Mouse (Mus musculus) layer of hippocampus, adult 18-20 months (tissue): ENCODE results near the gene Rbbp5. TPM values are rescaled to one million over a fixed set of nuclear protein-coding genes. Genes with fewer than 3 reads are reported as not detected.

Experiments
- DNase-seq, 2 experiments: peaks; one replicate each; pipeline ENCODE4 v3.0.0; 2022; ENCODE audit warnings: low spot score in 2 of 2
- total RNA-seq, 2 experiments: library from RNA; stranded (reverse); gene quantifications; 2 replicates each; pipeline ENCODE4 v1.2.3; 2021

Gene Rbbp5
- total RNA-seq, 2 experiments from 2014 or later = 66.1 to 77.7 TPM

GRCm38 (mm10) chr1:132537736-132538135 is 60.6 kb downstream of the Rbbp5 start:
- DNase-seq = peak in 1 of 2 experiments; percentile 62

DNA sequence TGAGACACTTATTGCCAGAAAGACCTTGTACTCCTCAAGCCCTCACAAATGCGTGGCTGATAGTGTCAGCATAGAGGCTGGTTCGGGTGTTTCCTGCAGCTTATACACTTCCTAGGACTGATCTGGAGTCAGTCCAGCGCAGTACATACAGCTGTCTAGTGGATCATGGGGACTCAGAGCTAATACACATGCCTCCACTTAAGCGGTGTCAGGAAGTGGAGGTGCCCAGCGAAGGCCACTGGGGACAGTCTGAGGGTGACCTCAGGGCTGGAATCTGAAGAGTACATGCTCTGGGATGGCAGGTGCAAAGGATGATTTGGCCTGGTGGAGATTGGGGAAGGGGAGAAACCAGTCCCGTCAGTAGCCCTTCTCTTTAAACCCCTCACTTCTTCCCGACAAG is 63.5 kb downstream of the Rbbp5 start:
- no peak for DNase-seq

DNA sequence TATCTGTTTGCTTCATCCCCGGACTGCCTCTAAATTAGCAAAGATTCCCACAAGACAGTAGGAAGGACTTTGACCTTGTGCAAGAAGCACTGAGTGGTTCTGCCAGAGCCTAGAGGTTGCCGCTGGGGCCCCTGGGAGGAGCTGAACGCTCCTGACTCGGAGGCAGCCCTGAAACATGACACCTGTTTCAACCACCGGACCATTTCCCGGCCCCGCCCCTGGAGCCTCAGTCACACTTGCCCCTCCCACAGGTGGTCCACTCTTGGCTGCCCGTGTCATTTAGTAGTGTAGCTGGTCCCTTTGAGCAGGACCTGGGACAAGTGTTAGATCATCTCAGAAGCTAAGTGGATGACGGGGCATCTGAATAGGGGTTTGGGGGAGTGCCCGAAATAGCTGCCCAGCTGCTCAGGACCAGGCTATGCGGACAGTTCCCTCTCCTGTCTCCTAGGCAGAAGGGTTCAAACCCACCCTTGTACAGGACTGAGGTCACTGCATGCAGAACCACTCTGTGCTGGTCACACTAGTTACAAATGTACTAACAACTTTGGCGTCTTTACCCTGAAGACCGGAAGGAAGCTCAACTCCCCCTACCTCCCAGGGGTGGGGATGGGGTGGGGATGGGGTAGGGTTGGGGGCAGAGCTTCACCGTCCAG is 64.1 kb downstream of the Rbbp5 start:
- no peak for DNase-seq

GRCm38 (mm10) chr1:132541824-132542599 is 64.8 kb downstream of the Rbbp5 start:
- DNase-seq = no peak

GRCm38 (mm10) chr1:132542762-132543306 is 65.7 kb downstream of the Rbbp5 start, which contains the start of gene Cntn2:
Gene Cntn2 (minus strand): TSS chr1:132543256.
- DNase-seq = peak; percentile 58 to 83

DNA sequence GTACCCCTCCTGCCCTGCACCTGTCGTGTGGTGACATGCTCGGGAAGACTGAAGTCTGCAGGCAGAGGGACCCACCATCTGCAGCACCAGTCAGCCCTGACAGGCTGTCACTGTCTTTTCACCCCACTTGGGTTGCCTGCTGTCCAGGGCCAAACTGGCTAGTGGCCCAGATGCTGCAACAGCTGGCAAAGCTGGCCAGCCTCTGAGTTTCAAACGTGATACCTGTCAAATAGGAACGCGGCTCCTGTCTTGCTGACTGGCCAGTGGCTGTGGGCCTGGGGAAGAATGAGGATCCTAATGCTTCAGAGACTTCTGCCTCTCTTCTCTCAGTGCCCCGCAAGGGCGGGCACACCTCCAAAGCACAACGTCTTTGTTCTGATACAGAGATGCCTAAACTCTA is 66.6 kb downstream of the Rbbp5 start:
- DNase-seq = no peak

Other genes starting within 250 kb of the Rbbp5 start
- gene Gm10188, start 247.6 kb upstream of the Rbbp5 start, total RNA-seq = not detected
- 1 to 10 TPM; 4.3 to 5.3 TPM for gene Klhdc8a, start 178.7 kb upstream of the Rbbp5 start, total RNA-seq
- 1 to 10 TPM; 1.6 to 1.9 TPM for gene Nuak2, start 161.2 kb upstream of the Rbbp5 start, total RNA-seq
- 100 to 1,000 TPM; 250 to 270 TPM for gene Tmcc2, start 86.1 kb upstream of the Rbbp5 start, total RNA-seq
- 10 to 100 TPM; 53.2 to 53.9 TPM for gene Dstyk, start 59.8 kb upstream of the Rbbp5 start, total RNA-seq
- gene Tmem81, start 28.9 kb downstream of the Rbbp5 start, total RNA-seq = 1 to 10 TPM; 5.3 to 6.3 TPM
- gene Cntn2, start 65.9 kb downstream of the Rbbp5 start, total RNA-seq = 10 to 100 TPM; 68.0 to 84.8 TPM